Mouse (Mus musculus) forebrain, postnatal 0 days (tissue): Measurements from ENCODE around the gene G3bp2. TPM values are rescaled to one million over a fixed set of nuclear protein-coding genes. Genes with fewer than 3 reads are reported as not detected.

Experiments used
- ATAC-seq: fragments of 200-750 bp; cut with Nextera tagmentation; 2 replicates; pipeline ENCODE4 v1.8.0; 2017; ENCODE audit warnings: mild to moderate bottlenecking, moderate library complexity
- DNase-seq: peaks from one replicate; pipeline ENCODE4 v3.0.0-alpha.2; 2015
- H3K27ac ChIP-seq: fragments of 300-500 bp; sonication (generic); 2 replicates; pipeline ENCODE4 v1.5.1; 2014; ENCODE audit warnings: low read depth, mild to moderate bottlenecking, antibody characterized with exemption, low read length, moderate library complexity, mixed read lengths
- H3K27me3 ChIP-seq: fragments of 300-500 bp; sonication (generic); 2 replicates; pipeline ENCODE4 v1.6.1; 2014; ENCODE audit warnings: mild to moderate bottlenecking, low read length, mixed read lengths; ENCODE audit not compliant: insufficient read depth
- H3K36me3 ChIP-seq: fragments of 300-500 bp; sonication (generic); 2 replicates; pipeline ENCODE4 v1.6.1; 2014; ENCODE audit warnings: mild to moderate bottlenecking, moderate library complexity; ENCODE audit not compliant: insufficient read depth
- H3K4me1 ChIP-seq: fragments of 300-500 bp; sonication (generic); 2 replicates; pipeline ENCODE4 v1.6.1; 2014; ENCODE audit warnings: antibody characterized with exemption; ENCODE audit not compliant: insufficient read depth
- H3K4me2 ChIP-seq: fragments of 300-500 bp; sonication (generic); 2 replicates; pipeline ENCODE4 v1.6.1; 2014; ENCODE audit warnings: low read depth, mild to moderate bottlenecking, moderate library complexity
- H3K4me3 ChIP-seq: fragments of 300-500 bp; sonication (generic); 2 replicates; pipeline ENCODE4 v1.5.1; 2014; ENCODE audit warnings: low read depth, low read length, mixed read lengths
- H3K9ac ChIP-seq: fragments of 300-500 bp; sonication (generic); 2 replicates; pipeline ENCODE4 v1.6.1; 2014; ENCODE audit warnings: mild to moderate bottlenecking
- H3K9me3 ChIP-seq: fragments of 300-500 bp; sonication (generic); 2 replicates; pipeline ENCODE4 v1.6.1; 2016; ENCODE audit warnings: low read length
- CTCF ChIP-seq: sonication (generic); IDR thresholded peaks from 2 replicates; pipeline ENCODE4 v1.5.1; 2016; ENCODE audit warnings: antibody characterized with exemption, control low read depth, low read depth
- WGBS: fragments of 180-500 bp; shearing (Covaris S2); extraction: QIAGEN DNeasy Blood & Tissue Kit; methylation state at CpG from one replicate; pipeline ENCODE4 v1.1.7; 2014; 5-methylcytosine and 5-hydroxymethylcytosine counted together
- polyA plus RNA-seq: library from polyadenylated mRNA; unstranded; fragments of >200 nt; fragmentation: Nextera tagmentation; extraction: Ambion mirVana; gene quantifications from 2 replicates; pipeline ENCODE4 v1.2.1, GENCODE M21; 2015
- total RNA-seq: library from RNA; depleted of rRNA; stranded (reverse); fragments of >200 nt; gene quantifications from 2 replicates; pipeline ENCODE4 v1.2.3, GENCODE M21; 2014

The G3bp2 gene
- total and polyA plus RNA-seq, 2 experiments from 2014 or later = 221 to 315 TPM

DNA sequence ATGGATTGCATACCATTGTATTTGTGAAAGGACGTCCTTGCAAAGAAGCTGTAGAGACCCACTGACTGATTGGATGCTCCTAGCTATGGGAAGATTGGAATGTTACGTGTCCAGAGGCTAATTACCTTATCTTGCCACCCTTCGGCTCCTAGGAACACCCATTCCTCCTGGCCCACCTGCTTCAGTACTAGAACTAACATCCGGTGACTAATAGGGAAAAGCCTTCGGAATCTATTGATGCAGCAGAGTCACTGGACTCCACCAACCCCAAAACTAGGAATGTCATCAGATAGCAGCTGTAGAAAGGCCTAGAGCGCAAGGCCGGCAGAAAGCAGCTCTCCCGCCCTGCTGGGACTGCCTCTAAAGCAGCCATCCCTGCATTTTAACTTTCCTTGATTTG lies 18.1 kb upstream of the G3bp2 start:
- Histone ChIP-seq H3K4me3 (no peak overlapping the region), H3K27me3 (no peaks in the 10 kb centered on the region), H3K4me1 (no peaks in the 10 kb centered on the region), H3K9me3 (no peaks in the 10 kb centered on the region), H3K4me2 (no peak overlapping the region), H3K9ac (no peak overlapping the region), H3K27ac (no peak overlapping the region), H3K36me3 (no peaks in the 10 kb centered on the region)
- 92% methylated on average over 8 of the region's 8 CpGs for WGBS
- TF ChIP-seq CTCF = no peak
- ATAC-seq (no peak), DNase-seq (no peak)

DNA sequence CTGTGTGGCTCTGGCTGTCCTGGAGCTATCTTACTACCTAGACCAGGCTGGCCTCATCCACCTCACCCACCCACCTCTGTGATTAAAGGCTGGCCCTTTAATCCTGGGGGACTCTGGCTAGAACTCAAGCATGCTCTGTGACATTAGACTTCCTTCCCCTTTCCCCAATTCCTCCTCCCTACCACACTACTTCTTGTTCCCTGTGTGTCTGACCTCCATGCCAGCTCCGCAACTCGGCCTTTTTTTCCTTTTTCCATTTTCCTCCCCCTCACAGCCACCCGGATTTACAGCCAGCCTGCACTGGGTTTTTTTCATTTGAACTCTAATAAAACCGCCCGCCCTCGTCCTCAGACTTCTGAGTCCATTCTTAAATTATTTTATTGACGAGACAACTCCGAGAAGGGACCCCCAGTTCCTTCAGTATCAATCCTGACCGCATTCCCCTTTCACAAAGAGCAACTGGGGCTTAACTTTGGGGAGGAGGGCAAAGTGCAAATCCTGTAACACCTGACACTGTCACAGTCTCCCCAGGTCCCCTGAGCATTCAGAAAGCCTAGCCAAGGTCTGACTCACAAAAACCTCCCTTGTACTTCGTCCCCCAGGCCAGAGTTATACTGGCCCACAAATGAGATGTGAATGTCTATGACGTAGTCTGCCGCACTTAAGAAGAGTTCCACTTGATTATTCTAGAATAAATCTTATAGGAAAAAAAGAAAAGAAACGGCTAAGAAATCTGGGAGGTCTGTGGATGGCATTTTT lies 15.0 kb upstream of the G3bp2 start:
- H3K4me2 ChIP-seq = no peak overlapping the region
- H3K27me3 ChIP-seq = no peaks in the 10 kb centered on the region
- ATAC-seq = no peak
- H3K36me3 ChIP-seq = no peaks in the 10 kb centered on the region
- H3K4me3 ChIP-seq = no peak overlapping the region
- H3K9me3 ChIP-seq = no peaks in the 10 kb centered on the region
- no peak for TF ChIP-seq CTCF
- DNase-seq = no peak
- H3K27ac ChIP-seq = no peak overlapping the region
- H3K9ac ChIP-seq = no peak overlapping the region
- 65% methylated on average over 13 of the region's 13 CpGs for WGBS
- H3K4me1 ChIP-seq = no peaks in the 10 kb centered on the region

DNA sequence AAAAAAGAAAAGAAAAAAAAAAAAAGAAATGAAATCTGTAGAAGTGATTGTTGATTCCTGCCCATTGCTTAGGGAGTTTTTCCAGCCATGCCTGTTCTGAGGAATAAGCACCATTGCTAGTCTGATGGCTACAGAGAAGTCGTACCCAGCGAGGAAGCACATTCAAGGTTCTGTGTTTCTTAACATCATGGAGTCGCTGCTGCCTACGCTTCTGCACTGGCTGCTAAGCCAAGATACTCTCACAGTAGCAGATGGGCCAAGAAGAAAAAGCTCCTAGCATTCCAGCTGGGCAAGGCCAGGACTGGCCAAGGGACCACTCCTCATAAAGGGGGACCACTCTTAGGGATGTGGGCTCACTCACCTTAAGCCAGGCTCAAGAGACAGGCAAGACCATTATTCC lies 14.3 kb upstream of the G3bp2 start:
- no peak for DNase-seq
- Histone ChIP-seq H3K4me2 (no peak overlapping the region), H3K9ac (no peak overlapping the region), H3K9me3 (no peaks in the 10 kb centered on the region), H3K36me3 (no peaks in the 10 kb centered on the region), H3K4me3 (no peak overlapping the region), H3K27me3 (no peaks in the 10 kb centered on the region), H3K4me1 (no peaks in the 10 kb centered on the region), H3K27ac (no peak overlapping the region)
- no peak for TF ChIP-seq CTCF
- WGBS = 85% methylated on average over 4 of the region's 4 CpGs
- no peak for ATAC-seq

DNA sequence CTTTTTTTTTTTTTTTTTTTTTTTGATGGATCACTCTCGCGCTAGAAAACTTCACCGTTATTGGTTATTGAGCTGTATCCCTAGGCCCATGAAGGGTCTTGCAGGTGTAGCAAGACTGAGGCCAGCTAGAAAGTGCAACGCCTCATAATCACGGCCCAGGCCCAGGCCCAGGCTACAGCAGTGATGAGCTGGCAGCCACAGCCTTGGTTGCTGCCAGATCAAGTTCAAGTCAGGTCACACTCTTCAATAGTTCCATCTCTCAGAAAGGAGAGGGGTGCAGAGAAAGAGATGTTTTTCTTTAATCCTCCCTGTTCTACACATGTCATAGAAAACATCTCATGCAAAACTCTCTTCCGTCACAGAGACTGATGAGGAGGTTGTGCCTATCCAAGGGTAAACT lies 13.3 kb upstream of the G3bp2 start:
- WGBS = 86% methylated on average over 6 of the region's 6 CpGs
- Histone ChIP-seq H3K4me3 (no peak overlapping the region), H3K9me3 (no peaks in the 10 kb centered on the region), H3K27me3 (no peaks in the 10 kb centered on the region), H3K36me3 (no peaks in the 10 kb centered on the region), H3K27ac (no peak overlapping the region), H3K4me2 (no peak overlapping the region), H3K9ac (no peak overlapping the region), H3K4me1 (no peaks in the 10 kb centered on the region)
- DNase-seq = no peak
- TF ChIP-seq CTCF = no peak
- ATAC-seq = no peak

DNA sequence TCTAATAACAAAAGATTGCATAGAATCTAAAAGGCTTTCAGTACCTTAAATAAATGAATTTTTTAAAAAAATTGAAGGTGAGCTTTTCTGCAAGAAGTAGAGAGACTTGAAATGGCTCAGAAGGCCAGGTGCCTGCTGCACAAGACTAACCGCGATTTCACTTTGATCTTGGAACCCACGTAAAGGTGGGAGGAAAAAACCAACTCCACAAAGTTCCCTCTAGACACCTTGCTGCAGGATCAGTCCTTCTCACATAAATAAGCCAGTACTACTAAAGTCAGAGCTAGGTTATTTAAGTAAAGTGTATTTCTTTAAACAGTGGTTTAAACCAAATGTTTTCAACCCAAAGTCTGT lies 10.5 kb upstream of the G3bp2 start:
- Histone ChIP-seq H3K4me1 (no peaks in the 10 kb centered on the region), H3K4me3 (no peak overlapping the region), H3K4me2 (no peak overlapping the region), H3K27ac (no peak overlapping the region), H3K9ac (no peak overlapping the region), H3K27me3 (no peaks in the 10 kb centered on the region), H3K36me3 (no peaks in the 10 kb centered on the region), H3K9me3 (no peaks in the 10 kb centered on the region)
- no peak for TF ChIP-seq CTCF
- DNase-seq (no peak), ATAC-seq (no peak)
- WGBS = 82% methylated on average over 3 of the region's 3 CpGs

DNA sequence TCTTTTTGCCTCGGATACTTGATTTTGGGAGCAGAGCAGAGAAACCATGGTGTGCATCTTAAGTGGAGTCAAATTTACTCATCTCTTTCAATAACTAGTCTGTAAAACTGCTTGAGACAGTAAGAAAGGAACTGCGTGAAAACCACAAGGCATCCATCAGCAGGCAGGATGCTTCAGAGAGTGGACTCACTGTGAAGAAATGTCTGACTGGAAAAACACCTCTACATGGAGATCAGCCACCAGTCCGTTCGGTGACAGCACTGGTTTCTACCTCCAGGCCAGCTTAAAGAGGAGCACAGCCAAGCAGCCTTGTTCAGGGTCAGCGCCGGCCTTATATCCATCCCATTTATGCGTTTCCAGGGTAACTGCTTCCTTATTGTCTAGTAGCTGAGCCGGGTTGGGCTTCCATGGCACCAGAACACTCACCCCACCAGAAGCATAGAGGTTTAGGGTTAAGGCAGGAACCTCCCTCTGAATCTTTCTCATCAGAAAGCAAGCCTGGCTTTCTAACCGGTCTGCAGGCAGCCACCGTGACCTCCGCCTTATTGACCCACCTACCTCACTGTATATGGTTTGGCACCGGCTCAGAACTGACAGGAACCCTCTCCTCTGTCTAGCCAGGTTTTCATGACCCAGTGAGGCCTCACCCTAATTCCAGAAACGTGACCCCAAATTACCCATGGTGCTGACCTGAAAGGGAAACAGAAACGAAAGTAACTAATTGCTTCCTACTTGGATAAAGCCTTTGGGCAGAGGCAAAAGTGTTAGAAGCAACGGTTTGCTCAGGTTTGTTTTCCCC lies 9.9 kb upstream of the G3bp2 start:
- no peak for TF ChIP-seq CTCF
- Histone ChIP-seq H3K9ac (no peak overlapping the region), H3K36me3 (no peaks in the 10 kb centered on the region), H3K27me3 (no peaks in the 10 kb centered on the region), H3K4me2 (no peak overlapping the region), H3K4me1 (no peaks in the 10 kb centered on the region), H3K27ac (no peak overlapping the region; the same call in 1 of the 2 replicates), H3K9me3 (no peaks in the 10 kb centered on the region), H3K4me3 (no peak overlapping the region)
- DNase-seq (no peak), ATAC-seq (no peak)
- WGBS = 46% methylated on average over 15 of the region's 15 CpGs

DNA sequence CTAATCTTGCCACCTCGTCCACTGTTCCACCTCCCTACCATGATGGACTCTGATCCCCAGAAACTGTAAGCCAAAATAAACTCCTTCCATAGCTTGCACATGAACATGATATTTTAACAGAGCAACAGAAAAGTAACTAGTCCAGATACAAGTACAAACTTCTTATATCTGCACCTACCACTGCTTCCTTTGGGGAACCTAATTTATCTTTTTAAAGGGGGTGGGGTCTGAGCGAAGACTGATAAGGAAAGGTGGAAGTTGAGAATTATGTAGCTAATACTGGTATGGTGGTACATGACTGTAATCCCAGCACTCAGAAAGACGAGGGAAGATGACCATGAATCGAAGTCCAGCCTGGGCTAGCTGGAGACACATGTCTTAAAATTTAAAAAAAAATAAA lies 4.0 kb upstream of the G3bp2 start:
- ATAC-seq = no peak
- no peak for DNase-seq
- Histone ChIP-seq H3K27ac (no peak overlapping the region), H3K9me3 (no peaks in the 10 kb centered on the region), H3K4me2 (no peak overlapping the region), H3K36me3 (no peaks in the 10 kb centered on the region), H3K4me3 (no peak overlapping the region), H3K27me3 (no peaks in the 10 kb centered on the region), H3K9ac (no peak overlapping the region), H3K4me1 (no peaks in the 10 kb centered on the region; the same call in 1 of the 2 replicates)
- TF ChIP-seq CTCF = no peak
- 95% methylated on average over 4 of the region's 4 CpGs for WGBS
